Mouse (Mus musculus): ENCODE data around the gene Efnb2. TPM values are rescaled to one million over a fixed set of nuclear protein-coding genes. Genes with fewer than 3 reads are reported as not detected.

Gene Efnb2
- total and polyA plus RNA-seq, 3 experiments: 0.12 to 0.19 TPM; not detected in 1

- Histone ChIP-seq H3K27me3 (ENCODE audit: control insufficient read depth in 1 of 2, insufficient read depth in 2 of 2, low read length in 2 of 2) (no peaks in the 10 kb centered on the region), H3K36me3 (ENCODE audit: control insufficient read depth in 1 of 2, insufficient read depth in 2 of 2, low read length in 2 of 2) (no peaks in the 10 kb centered on the region), H3K27ac (ENCODE audit: control insufficient read depth, low read depth, low read length) (no peak overlapping the region), H3K9me3 (replicated peaks; ENCODE audit: insufficient read depth, low read length) (no peaks in the 10 kb centered on the region), H3K4me3 (ENCODE audit: control insufficient read depth in 1 of 2, insufficient read depth in 1 of 2, low read depth in 2 of 2, low read length in 2 of 2) (no peak overlapping the region), H3K4me1 (ENCODE audit: control insufficient read depth in 1 of 2, insufficient read depth in 2 of 2, low read length in 2 of 2) (no peaks in the 10 kb centered on the region), H3K79me2 (ENCODE audit: control insufficient read depth, insufficient read depth, low read length, poor library complexity) (no peaks in the 10 kb centered on the region), H3K9ac (ENCODE audit: control insufficient read depth, low read depth, low read length, poor library complexity, severe bottlenecking) (no peak overlapping the region)
- no peak for TF ChIP-seq CHD2 (IDR thresholded peaks at IDR 0.05; ENCODE audit: low read length)
- TF ChIP-seq ELF1 (IDR thresholded peaks at IDR 0.05; ENCODE audit: low read depth, low read length): no peak
- no peak for TF ChIP-seq UBTF (IDR thresholded peaks at IDR 0.05; ENCODE audit: borderline replicate concordance, insufficient read depth, low read depth, low read length)
- no peak for TF ChIP-seq ZMIZ1 (IDR thresholded peaks at IDR 0.05; ENCODE audit: low read depth, low read length)
- TF ChIP-seq MAFK (IDR thresholded peaks at IDR 0.05; ENCODE audit: borderline replicate concordance, low read depth, low read length): no peak
- DNase-seq (ENCODE audit: low read depth, low spot score): no peak
Measured at GRCm38 (mm10) chr8:8656578-8657441, 4.2 kb downstream of the Efnb2 start.

GRCm38 (mm10) chr8:8655346-8656340 lies 5.4 kb downstream of the Efnb2 start:
- no peak overlapping the region for H3K9ac ChIP-seq (ENCODE audit: control insufficient read depth, low read depth, low read length, poor library complexity, severe bottlenecking)
- H3K27me3 ChIP-seq (ENCODE audit: control insufficient read depth in 1 of 2, insufficient read depth in 2 of 2, low read length in 2 of 2): no peaks in the 10 kb centered on the region
- TF ChIP-seq MAZ (IDR thresholded peaks at IDR 0.05; ENCODE audit: low read depth, low read length): no peak
- no peak for TF ChIP-seq TAL1 (IDR thresholded peaks at IDR 0.05; ENCODE audit: low read length)
- no peak for TF ChIP-seq MYC (IDR thresholded peaks at IDR 0.05; ENCODE audit: low read depth, low read length)
- TF ChIP-seq MEF2A (IDR thresholded peaks at IDR 0.05; ENCODE audit: extremely low read depth, insufficient replicate concordance, low read depth, low read length, poor library complexity, severe bottlenecking): no peak
- no peak for TF ChIP-seq POLR2A (IDR thresholded peaks at IDR 0.05; ENCODE audit: control insufficient read depth in 1 of 2, insufficient read depth in 1 of 2, low read depth in 1 of 2, low read length in 2 of 2, poor library complexity in 1 of 2)
- TF ChIP-seq ETS1 (IDR thresholded peaks at IDR 0.05; ENCODE audit: low read depth, low read length): no peak
- no peak for TF ChIP-seq USF2 (IDR thresholded peaks at IDR 0.05; ENCODE audit: borderline replicate concordance in 1 of 2, insufficient read depth in 1 of 2, low read depth in 1 of 2, low read length in 2 of 2)
- no peak for TF ChIP-seq HCFC1 (IDR thresholded peaks at IDR 0.05; ENCODE audit: low read depth, low read length)
- TF ChIP-seq SMC3 (IDR thresholded peaks at IDR 0.05; ENCODE audit: low read depth, low read length): no peak
- TF ChIP-seq TBP (IDR thresholded peaks at IDR 0.05; ENCODE audit: low read depth, low read length): no peak
- H3K36me3 ChIP-seq (ENCODE audit: control insufficient read depth in 1 of 2, insufficient read depth in 2 of 2, low read length in 2 of 2): no peaks in the 10 kb centered on the region
- H3K4me3 ChIP-seq (ENCODE audit: control insufficient read depth in 1 of 2, insufficient read depth in 1 of 2, low read depth in 2 of 2, low read length in 2 of 2): no peak overlapping the region
- no peaks in the 10 kb centered on the region for H3K9me3 ChIP-seq (replicated peaks; ENCODE audit: insufficient read depth, low read length)
- no peak for DNase-seq (ENCODE audit: low read depth, low spot score)
- no peaks in the 10 kb centered on the region for H3K4me1 ChIP-seq (ENCODE audit: control insufficient read depth in 1 of 2, insufficient read depth in 2 of 2, low read length in 2 of 2)
- H3K79me2 ChIP-seq (ENCODE audit: control insufficient read depth, insufficient read depth, low read length, poor library complexity): no peaks in the 10 kb centered on the region
- no peak overlapping the region for H3K27ac ChIP-seq (ENCODE audit: control insufficient read depth, low read depth, low read length)

Data from MEL (cell line).